Mouse (Mus musculus) intestine, postnatal 0 days (tissue): ENCODE data around the gene Nynrin. TPM values are rescaled to one million over a fixed set of nuclear protein-coding genes. Genes with fewer than 3 reads are reported as not detected.
A peak's percentile ranks its signal among the peaks of the same experiment; 100 is the strongest.

Source experiments
- ATAC-seq: fragments of 200-750 bp; cut with Nextera tagmentation; 2 replicates; pipeline ENCODE4 v1.8.0; 2017; ENCODE audit warnings: mild to moderate bottlenecking, moderate TSS enrichment, moderate library complexity
- H3K27ac ChIP-seq: fragments of 300-500 bp; sonication (generic); 2 replicates; pipeline ENCODE4 v1.5.1; 2014; ENCODE audit warnings: mild to moderate bottlenecking, low read depth, low read length, moderate library complexity
- H3K27me3 ChIP-seq: fragments of 300-500 bp; sonication (generic); replicated peaks from 2 replicates; pipeline ENCODE4 v1.6.1; 2014; ENCODE audit warnings: low read length, mixed read lengths; ENCODE audit not compliant: control insufficient read depth, insufficient read depth
- H3K36me3 ChIP-seq: fragments of 300-500 bp; sonication (generic); 2 replicates; pipeline ENCODE4 v1.6.1; 2014; ENCODE audit warnings: mild to moderate bottlenecking, moderate library complexity; ENCODE audit not compliant: control insufficient read depth, insufficient read depth
- H3K4me1 ChIP-seq: fragments of 300-500 bp; sonication (generic); replicated peaks from 2 replicates; pipeline ENCODE4 v1.6.1; 2014; ENCODE audit warnings: antibody characterized with exemption, low read length, mixed read lengths; ENCODE audit not compliant: control insufficient read depth, insufficient read depth
- H3K4me2 ChIP-seq: fragments of 300-500 bp; sonication (generic); replicated peaks from 2 replicates; pipeline ENCODE4 v1.6.1; 2014; ENCODE audit warnings: low read depth, mild to moderate bottlenecking, moderate library complexity
- H3K4me3 ChIP-seq: fragments of 300-500 bp; sonication (generic); 2 replicates; pipeline ENCODE4 v1.5.1; 2014; ENCODE audit warnings: low read depth, low read length
- H3K9ac ChIP-seq: fragments of 300-500 bp; sonication (generic); 2 replicates; pipeline ENCODE4 v1.6.1; 2014; ENCODE audit warnings: mild to moderate bottlenecking, low read depth, low read length
- H3K9me3 ChIP-seq: fragments of 300-500 bp; sonication (generic); 2 replicates; pipeline ENCODE4 v1.6.1; 2016; ENCODE audit warnings: mixed run types; ENCODE audit not compliant: control insufficient read depth
- CTCF ChIP-seq: sonication (generic); IDR thresholded peaks from 2 replicates; pipeline ENCODE4 v1.5.1; 2016; ENCODE audit warnings: low read depth, mild to moderate bottlenecking, control low read depth, antibody characterized with exemption, moderate library complexity
- WGBS: fragments of 180-500 bp; shearing (Covaris S2); extraction: QIAGEN DNeasy Blood & Tissue Kit; methylation state at CpG from one replicate; pipeline ENCODE4 v1.1.7; 2014; 5-methylcytosine and 5-hydroxymethylcytosine counted together
- polyA plus RNA-seq: library from polyadenylated mRNA; unstranded; fragments of >200 nt; fragmentation: Nextera tagmentation; extraction: Ambion mirVana; gene quantifications from 2 replicates; pipeline ENCODE4 v1.2.1, GENCODE M21; 2015

Gene Nynrin
- polyA plus RNA-seq, 1 experiment from 2014 or later, result 2.2 TPM

- TF ChIP-seq CTCF, result no peak
- no peak for ATAC-seq
- H3K9me3 ChIP-seq, result no peaks in the 10 kb centered on the region
- H3K27ac ChIP-seq, result no peak overlapping the region
- no peaks in the 10 kb centered on the region for H3K4me1 ChIP-seq
- H3K4me3 ChIP-seq, result no peak overlapping the region
- H3K9ac ChIP-seq, result no peak overlapping the region
- H3K4me2 ChIP-seq, result no peak overlapping the region
- no peaks in the 10 kb centered on the region for H3K36me3 ChIP-seq
- H3K27me3 ChIP-seq, result no peaks in the 10 kb centered on the region
- 92% methylated on average over 5 of the region's 5 CpGs for whole genome bisulfite sequencing
Observed at GRCm38 (mm10) chr14:55838312-55838711, 15.5 kb upstream of the Nynrin start.

DNA sequence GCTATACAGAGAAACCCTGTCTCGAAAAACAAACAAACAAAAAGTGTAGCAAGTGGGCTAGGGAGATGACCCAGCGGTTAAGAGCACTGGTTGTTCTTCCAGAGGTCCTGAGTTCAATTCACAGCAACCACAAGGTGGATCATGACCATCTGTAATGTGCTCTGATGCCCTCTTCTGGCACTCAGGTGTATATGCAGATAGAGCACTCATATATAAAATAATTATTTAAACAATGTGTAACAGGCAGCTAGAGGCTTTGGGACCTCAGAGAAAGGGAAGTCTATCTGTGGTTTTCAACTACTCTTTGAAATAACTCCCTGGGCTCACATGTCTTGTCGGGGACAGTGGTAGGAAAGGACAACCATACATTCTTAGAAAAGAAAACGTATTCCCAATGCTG, 15.1 kb upstream of the Nynrin start:
- H3K27me3 ChIP-seq, result no peaks in the 10 kb centered on the region
- no peak overlapping the region for H3K4me3 ChIP-seq
- TF ChIP-seq CTCF, result peak; percentile 58
- H3K4me1 ChIP-seq, result no peaks in the 10 kb centered on the region
- no peaks in the 10 kb centered on the region for H3K9me3 ChIP-seq
- 87% methylated on average over 4 of the region's 4 CpGs for WGBS
- H3K9ac ChIP-seq, result no peak overlapping the region
- H3K36me3 ChIP-seq, result no peaks in the 10 kb centered on the region
- no peak for ATAC-seq
- no peak overlapping the region for H3K27ac ChIP-seq
- no peak overlapping the region for H3K4me2 ChIP-seq

DNA sequence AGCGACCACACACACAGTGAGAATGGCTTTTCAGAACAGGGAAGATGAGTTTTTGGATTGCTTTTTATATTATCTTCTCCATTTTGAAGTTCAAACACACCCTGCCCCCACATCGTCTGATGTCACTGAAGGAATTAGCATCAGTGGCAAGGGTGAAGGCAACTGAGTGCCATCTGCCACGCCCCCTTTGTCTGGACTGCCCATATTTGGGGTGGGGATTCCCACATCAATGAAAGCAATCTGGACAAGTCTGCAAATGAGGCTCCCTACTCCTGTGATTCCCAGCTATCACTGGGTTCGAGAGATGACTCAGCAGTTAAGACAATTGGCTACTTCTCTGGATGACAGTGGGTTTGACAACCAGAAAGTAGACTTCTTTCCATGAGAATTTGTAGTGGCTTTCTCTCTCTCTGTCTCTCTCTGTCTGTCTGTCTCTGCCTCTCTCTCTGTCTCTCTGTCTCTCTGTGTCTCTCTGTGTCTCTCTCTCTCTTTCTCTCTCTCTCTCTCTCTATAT, 12.9 kb upstream of the Nynrin start:
- Histone ChIP-seq H3K27me3 (no peaks in the 10 kb centered on the region), H3K4me1 (no peaks in the 10 kb centered on the region), H3K9me3 (no peaks in the 10 kb centered on the region), H3K36me3 (no peaks in the 10 kb centered on the region), H3K4me2 (no peak overlapping the region), H3K4me3 (no peak overlapping the region), H3K9ac (no peak overlapping the region), H3K27ac (no peak overlapping the region)
- ATAC-seq, result no peak
- 53% methylated on average over 4 of the region's 4 CpGs for WGBS
- no peak for TF ChIP-seq CTCF

GRCm38 (mm10) chr14:55842794-55843193, 11.0 kb upstream of the Nynrin start:
- Histone ChIP-seq H3K27ac (no peak overlapping the region), H3K9me3 (no peaks in the 10 kb centered on the region), H3K27me3 (no peaks in the 10 kb centered on the region), H3K4me1 (no peaks in the 10 kb centered on the region), H3K9ac (no peak overlapping the region), H3K36me3 (no peaks in the 10 kb centered on the region), H3K4me3 (no peak overlapping the region), H3K4me2 (no peak overlapping the region)
- no peak for ATAC-seq
- 74% methylated on average over 4 of the region's 4 CpGs for WGBS
- TF ChIP-seq CTCF, result peak; percentile 52

DNA sequence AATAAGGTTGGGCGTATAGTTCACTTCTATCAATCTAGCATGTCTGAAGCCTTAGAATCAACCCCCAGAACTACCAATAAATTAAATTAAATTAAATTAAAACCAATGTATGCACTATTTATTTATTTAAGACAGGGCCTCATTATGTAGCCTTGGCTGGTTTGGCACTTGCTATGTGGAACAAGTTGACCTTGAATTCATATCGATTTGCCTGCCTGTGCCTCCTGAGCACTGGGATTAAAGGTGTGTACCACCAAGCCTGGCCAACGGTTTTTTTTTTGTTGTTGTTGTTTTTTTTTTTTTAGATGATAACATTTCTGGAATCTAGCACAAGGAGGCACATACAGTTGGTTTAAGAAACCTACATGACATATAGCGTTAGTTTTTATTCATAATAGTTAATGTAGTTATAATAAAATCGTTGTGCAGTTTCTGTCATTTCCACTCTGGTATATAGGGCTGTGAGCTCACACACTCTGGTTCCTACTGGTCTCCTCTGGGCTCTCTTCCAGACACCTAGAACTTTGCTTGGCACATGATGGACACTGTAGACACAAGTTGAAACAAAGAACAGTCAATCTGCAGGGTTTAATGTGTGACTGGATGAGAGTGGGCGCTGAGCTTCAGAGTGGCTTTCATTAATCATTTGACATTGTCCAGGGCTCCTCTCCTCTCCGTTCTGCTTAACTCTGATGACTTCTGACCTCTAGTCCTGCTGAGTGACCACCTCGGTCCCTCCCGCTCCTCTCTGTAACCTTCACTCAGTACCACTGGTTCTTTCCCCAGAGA, 8.1 kb upstream of the Nynrin start:
- Histone ChIP-seq H3K36me3 (no peaks in the 10 kb centered on the region), H3K4me1 (no peaks in the 10 kb centered on the region), H3K9me3 (no peaks in the 10 kb centered on the region), H3K4me3 (no peak overlapping the region), H3K27me3 (no peaks in the 10 kb centered on the region), H3K4me2 (no peak overlapping the region), H3K27ac (no peak overlapping the region), H3K9ac (no peak overlapping the region)
- TF ChIP-seq CTCF, result no peak
- 63% methylated on average over 9 of the region's 9 CpGs for WGBS
- ATAC-seq, result no peak

DNA sequence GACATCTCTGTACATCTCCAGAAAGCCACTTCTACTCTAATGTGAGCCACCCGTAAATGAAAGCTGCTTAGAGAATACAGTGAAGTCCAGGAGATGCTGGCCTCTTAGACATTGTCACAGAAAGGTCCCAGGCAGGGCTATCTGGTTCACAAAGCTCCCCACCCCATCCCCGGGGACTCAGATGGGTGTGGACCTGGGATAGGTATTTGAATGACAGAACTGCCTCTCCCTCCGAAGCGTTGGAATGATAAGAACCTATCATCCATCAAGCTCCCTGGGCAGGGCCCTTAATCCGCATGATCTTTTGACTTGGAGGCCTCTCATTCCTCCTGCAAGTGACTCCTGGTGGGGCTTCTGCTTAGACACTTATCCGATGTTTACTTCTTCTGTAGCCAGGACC, 2.9 kb upstream of the Nynrin start:
- H3K27me3 ChIP-seq, result no peaks in the 10 kb centered on the region
- no peaks in the 10 kb centered on the region for H3K36me3 ChIP-seq
- no peak for ATAC-seq
- H3K27ac ChIP-seq, result no peak overlapping the region
- no peak overlapping the region for H3K4me3 ChIP-seq
- no peak overlapping the region for H3K4me2 ChIP-seq
- H3K9me3 ChIP-seq, result no peaks in the 10 kb centered on the region
- WGBS, result 38% methylated on average over 6 of the region's 6 CpGs
- H3K4me1 ChIP-seq, result 0 out of 2 replicates have a peak, but pooled peaks cover 8% of the 10 kb centered on the region
- no peak for TF ChIP-seq CTCF
- H3K9ac ChIP-seq, result no peak overlapping the region
